Mouse (Mus musculus): ENCODE measurements around the gene Amigo3. TPM values are rescaled to one million over a fixed set of nuclear protein-coding genes. Genes with fewer than 3 reads are reported as not detected.
A peak's percentile ranks its signal among the peaks of the same experiment; 100 is the strongest.

Amigo3 gene
- polyA plus RNA-seq, 1 experiment from 2014 or later = 3.1 TPM

GRCm38 (mm10) chr9:108057262-108057562 lies 4.3 kb downstream of the Amigo3 start:
- no peak for DNase-seq
- H3K36me3 ChIP-seq (ENCODE audit: insufficient read depth) = peaks cover 69% of the 10 kb centered on the region
- H3K4me2 ChIP-seq = no peak overlapping the region
- TF ChIP-seq CTCF (IDR thresholded peaks at IDR 0.05; ENCODE audit: low read depth) = no peak
- no peak overlapping the region for H3K27ac ChIP-seq (ENCODE audit: low read depth)
- peaks cover 5% of the 10 kb centered on the region; the same call in 1 of the 2 replicates for H3K4me1 ChIP-seq (ENCODE audit: insufficient read depth)
- no peaks in the 10 kb centered on the region for H3K9me3 ChIP-seq (ENCODE audit: low read depth, low read length)
- WGBS = 85% methylated on average over 5 of the region's 5 CpGs
- no peaks in the 10 kb centered on the region for H3K27me3 ChIP-seq (ENCODE audit: insufficient read depth, low read length)
- ATAC-seq (ENCODE audit: insufficient read depth) = no peak
- no peak overlapping the region for H3K9ac ChIP-seq
- H3K4me3 ChIP-seq (ENCODE audit: low read depth, low read length) = no peak overlapping the region

GRCm38 (mm10) chr9:108058291-108058690 lies 5.3 kb downstream of the Amigo3 start:
- peaks cover 75% of the 10 kb centered on the region for H3K36me3 ChIP-seq (ENCODE audit: insufficient read depth)
- no peak overlapping the region for H3K4me2 ChIP-seq
- no peak overlapping the region for H3K9ac ChIP-seq
- no peaks in the 10 kb centered on the region for H3K27me3 ChIP-seq (ENCODE audit: insufficient read depth, low read length)
- WGBS = 94% methylated on average over 9 of the region's 9 CpGs
- no peak overlapping the region for H3K4me3 ChIP-seq (ENCODE audit: low read depth, low read length)
- H3K27ac ChIP-seq (ENCODE audit: low read depth) = no peak overlapping the region
- TF ChIP-seq CTCF (IDR thresholded peaks at IDR 0.05; ENCODE audit: low read depth) = no peak
- H3K9me3 ChIP-seq (ENCODE audit: low read depth, low read length) = no peaks in the 10 kb centered on the region
- peaks cover under 1% of the 10 kb centered on the region; the same call in 1 of the 2 replicates for H3K4me1 ChIP-seq (ENCODE audit: insufficient read depth)
- DNase-seq = no peak
- no peak for ATAC-seq (ENCODE audit: insufficient read depth)

GRCm38 (mm10) chr9:108062142-108062541 lies 9.2 kb downstream of the Amigo3 start:
- Histone ChIP-seq H3K4me2 (no peak overlapping the region), H3K9me3 (ENCODE audit: low read depth, low read length) (no peaks in the 10 kb centered on the region), H3K4me1 (ENCODE audit: insufficient read depth) (no peaks in the 10 kb centered on the region), H3K27ac (ENCODE audit: low read depth) (no peak overlapping the region), H3K36me3 (ENCODE audit: insufficient read depth) (peaks cover 57% of the 10 kb centered on the region), H3K9ac (no peak overlapping the region), H3K27me3 (ENCODE audit: insufficient read depth, low read length) (no peaks in the 10 kb centered on the region), H3K4me3 (ENCODE audit: low read depth, low read length) (no peak overlapping the region)
- TF ChIP-seq CTCF (IDR thresholded peaks at IDR 0.05; ENCODE audit: low read depth) = no peak
- ATAC-seq (ENCODE audit: insufficient read depth) (no peak), DNase-seq (no peak)
- 87% methylated on average over 3 of the region's 3 CpGs for WGBS

GRCm38 (mm10) chr9:108063361-108063760 lies 10.4 kb downstream of the Amigo3 start:
- H3K36me3 ChIP-seq (ENCODE audit: insufficient read depth) = peaks cover 50% of the 10 kb centered on the region

GRCm38 (mm10) chr9:108065491-108066011 lies 12.6 kb downstream of the Amigo3 start:
- no peaks in the 10 kb centered on the region for H3K27me3 ChIP-seq (ENCODE audit: insufficient read depth, low read length)
- no peak overlapping the region for H3K4me2 ChIP-seq
- peak; percentile 76 for TF ChIP-seq CTCF (IDR thresholded peaks at IDR 0.05; ENCODE audit: low read depth)
- no peak overlapping the region for H3K4me3 ChIP-seq (ENCODE audit: low read depth, low read length)
- H3K4me1 ChIP-seq (ENCODE audit: insufficient read depth) = no peaks in the 10 kb centered on the region
- ATAC-seq (ENCODE audit: insufficient read depth) (0 out of 2 replicates have a peak, but pooled peaks have one; percentile 32), DNase-seq (peak; percentile 80)
- no peak overlapping the region for H3K27ac ChIP-seq (ENCODE audit: low read depth)
- H3K9me3 ChIP-seq (ENCODE audit: low read depth, low read length) = no peaks in the 10 kb centered on the region
- H3K9ac ChIP-seq = no peak overlapping the region
- WGBS = 34% methylated on average over 5 of the region's 5 CpGs
- peaks cover 46% of the 10 kb centered on the region for H3K36me3 ChIP-seq (ENCODE audit: insufficient read depth)

More at GRCm38 (mm10) chr9:108063361-108063760, 10.4 kb downstream of the Amigo3 start:
- H3K9ac ChIP-seq = no peak overlapping the region
- H3K9me3 ChIP-seq (ENCODE audit: low read depth, low read length) = no peaks in the 10 kb centered on the region
- no peaks in the 10 kb centered on the region for H3K27me3 ChIP-seq (ENCODE audit: insufficient read depth, low read length)
- no peak for ATAC-seq (ENCODE audit: insufficient read depth)
- no peak overlapping the region for H3K4me2 ChIP-seq
- WGBS = 84% methylated on average over 12 of the region's 12 CpGs
- H3K4me1 ChIP-seq (ENCODE audit: insufficient read depth) = no peaks in the 10 kb centered on the region
- H3K27ac ChIP-seq (ENCODE audit: low read depth) = no peak overlapping the region
- H3K4me3 ChIP-seq (ENCODE audit: low read depth, low read length) = no peak overlapping the region
- no peak for DNase-seq
- TF ChIP-seq CTCF (IDR thresholded peaks at IDR 0.05; ENCODE audit: low read depth) = no peak

GRCm38 (mm10) chr9:108067199-108067598 lies 14.2 kb downstream of the Amigo3 start:
- Histone ChIP-seq H3K9me3 (ENCODE audit: low read depth, low read length) (no peaks in the 10 kb centered on the region), H3K36me3 (ENCODE audit: insufficient read depth) (peaks cover 49% of the 10 kb centered on the region), H3K9ac (no peak overlapping the region), H3K27ac (ENCODE audit: low read depth) (no peak overlapping the region), H3K27me3 (ENCODE audit: insufficient read depth, low read length) (no peaks in the 10 kb centered on the region), H3K4me3 (ENCODE audit: low read depth, low read length) (no peak overlapping the region), H3K4me2 (no peak overlapping the region), H3K4me1 (ENCODE audit: insufficient read depth) (no peaks in the 10 kb centered on the region)
- no peak for TF ChIP-seq CTCF (IDR thresholded peaks at IDR 0.05; ENCODE audit: low read depth)
- ATAC-seq (ENCODE audit: insufficient read depth) (no peak), DNase-seq (no peak)
- 78% methylated on average over 7 of the region's 7 CpGs for WGBS

- H3K36me3 ChIP-seq (ENCODE audit: insufficient read depth) = peaks cover 43% of the 10 kb centered on the region
- no peaks in the 10 kb centered on the region for H3K4me1 ChIP-seq (ENCODE audit: insufficient read depth)
- H3K27ac ChIP-seq (ENCODE audit: low read depth) = no peak overlapping the region
- 17% methylated on average over 8 of the region's 8 CpGs for WGBS
- DNase-seq (peak; percentile 96), ATAC-seq (ENCODE audit: insufficient read depth) (peak; percentile 44; the same call in 1 of the 2 replicates)
- H3K9me3 ChIP-seq (ENCODE audit: low read depth, low read length) = no peaks in the 10 kb centered on the region
- H3K9ac ChIP-seq = no peak overlapping the region
- no peaks in the 10 kb centered on the region for H3K27me3 ChIP-seq (ENCODE audit: insufficient read depth, low read length)
- H3K4me2 ChIP-seq = no peak overlapping the region
- peak; percentile 99 for TF ChIP-seq CTCF (IDR thresholded peaks at IDR 0.05; ENCODE audit: low read depth)
- no peak overlapping the region for H3K4me3 ChIP-seq (ENCODE audit: low read depth, low read length)
Observed at GRCm38 (mm10) chr9:108067900-108068299, 14.9 kb downstream of the Amigo3 start.
